Mouse (Mus musculus) central nervous system, embryonic 18 days (tissue): ENCODE data around the gene Wdr62. TPM values are rescaled to one million over a fixed set of nuclear protein-coding genes. Genes with fewer than 3 reads are reported as not detected.

Source experiments
- polyA plus RNA-seq: library from polyadenylated mRNA; depleted of rRNA; stranded (reverse); fragments of >200 nt; gene quantifications from 2 replicates; pipeline ENCODE4 v1.2.3, GENCODE M21; 2012; rRNA removed

Wdr62 gene
- 8.5 and 9.6 TPM in 2 replicates for polyA plus RNA-seq

GRCm38 (mm10) chr7:30279951-30280669, at the start of gene Wdr62, which contains the start of gene Thap8:
TSS of gene Wdr62 (minus strand) at chr7:30280419.
TSS of gene Thap8 (plus strand) at chr7:30280094.

GRCm38 (mm10) chr7:30323795-30324194, 43.6 kb upstream of the Wdr62 start, which contains the start of gene Sdhaf1:
TSS of gene Sdhaf1 (minus strand) at chr7:30323895.

GRCm38 (mm10) chr7:30321539-30322284, 41.5 kb upstream of the Wdr62 start, which contains the start of gene E130208F15Rik:
TSS of gene E130208F15Rik (plus strand) at chr7:30321740.

GRCm38 (mm10) chr7:30314721-30315155, 34.5 kb upstream of the Wdr62 start, which contains the start of gene Syne4:
TSS of gene Syne4 (plus strand) at chr7:30314807.

GRCm38 (mm10) chr7:30308076-30309005, 28.1 kb upstream of the Wdr62 start, which contains the start of gene Alkbh6:
TSS of gene Alkbh6 (plus strand) at chr7:30308717.

GRCm38 (mm10) chr7:30291215-30292131, 11.3 kb upstream of the Wdr62 start, which contains the start of gene Clip3:
TSS of gene Clip3 (plus strand) at chr7:30291728.

GRCm38 (mm10) chr7:30235625-30236024, 44.6 kb downstream of the Wdr62 start, which contains the start of gene Ovol3:
TSS of gene Ovol3 (minus strand) at chr7:30235725.

GRCm38 (mm10) chr7:30231669-30232454, 48.4 kb downstream of the Wdr62 start, which contains the start of the genes Polr2i and Tbcb:
TSS of gene Polr2i (plus strand) at chr7:30231948.
TSS of gene Tbcb (minus strand) at chr7:30232272.

GRCm38 (mm10) chr7:30198481-30198971, 81.7 kb downstream of the Wdr62 start, which contains the start of gene Capns1:
TSS of gene Capns1 (minus strand) at chr7:30198811.

Other genes with a start within 250 kb of the Wdr62 start
- gene Zfp14, start 229.0 kb downstream of the Wdr62 start, polyA plus RNA-seq = 13.6 and 14.4 TPM in 2 replicates
- gene Zfp82, start 207.5 kb downstream of the Wdr62 start, polyA plus RNA-seq = 5.2 and 5.8 TPM in 2 replicates
- gene Gm26920, start 190.0 kb downstream of the Wdr62 start, polyA plus RNA-seq = 0.21 and 0.54 TPM in 2 replicates
- gene Zfp566, start 189.9 kb downstream of the Wdr62 start, polyA plus RNA-seq = 11.0 and 11.6 TPM in 2 replicates
- gene Zfp260, start 185.6 kb downstream of the Wdr62 start, polyA plus RNA-seq = 41.1 and 42.5 TPM in 2 replicates
- gene Zfp382, start 158.5 kb downstream of the Wdr62 start, polyA plus RNA-seq = 11.5 and 11.7 TPM in 2 replicates
- gene Zfp146, start 110.7 kb downstream of the Wdr62 start, polyA plus RNA-seq = 66.7 and 71.2 TPM in 2 replicates
- gene Cox7a1, start 96.3 kb downstream of the Wdr62 start, polyA plus RNA-seq = 2.9 and 6.4 TPM in 2 replicates
- gene Capns1, start 81.6 kb downstream of the Wdr62 start, polyA plus RNA-seq = 238 and 244 TPM in 2 replicates
- gene Polr2i, start 48.5 kb downstream of the Wdr62 start, polyA plus RNA-seq = 286 TPM in 2 replicates
- gene Tbcb, start 48.1 kb downstream of the Wdr62 start, polyA plus RNA-seq = 204 and 220 TPM in 2 replicates
- 0.08 and 0.16 TPM in 2 replicates for gene Ovol3, start 44.7 kb downstream of the Wdr62 start, polyA plus RNA-seq
- gene Thap8, start 325 bp downstream of the Wdr62 start, polyA plus RNA-seq = 0.16 and 0.28 TPM in 2 replicates
- gene Clip3, start 11.3 kb upstream of the Wdr62 start, polyA plus RNA-seq = 222 and 254 TPM in 2 replicates
- gene Alkbh6, start 28.3 kb upstream of the Wdr62 start, polyA plus RNA-seq = 121 TPM in 2 replicates
- 21.0 and 25.5 TPM in 2 replicates for gene Syne4, start 34.4 kb upstream of the Wdr62 start, polyA plus RNA-seq
- 0.36 and 0.45 TPM in 2 replicates for gene E130208F15Rik, start 41.3 kb upstream of the Wdr62 start, polyA plus RNA-seq
- 15.9 and 17.6 TPM in 2 replicates for gene Sdhaf1, start 43.5 kb upstream of the Wdr62 start, polyA plus RNA-seq
- gene Lrfn3, start 82.4 kb upstream of the Wdr62 start, polyA plus RNA-seq = 21.8 and 27.0 TPM in 2 replicates
- gene Tyrobp, start 133.3 kb upstream of the Wdr62 start, polyA plus RNA-seq = 20.3 and 25.9 TPM in 2 replicates
- gene Hcst, start 139.4 kb upstream of the Wdr62 start, polyA plus RNA-seq = 0.96 TPM in 1 of 2 replicates, not detected in the other
- 3.8 and 3.9 TPM in 2 replicates for gene Nfkbid, start 141.3 kb upstream of the Wdr62 start, polyA plus RNA-seq
- 647 and 667 TPM in 2 replicates for gene Aplp1, start 165.1 kb upstream of the Wdr62 start, polyA plus RNA-seq
- gene Kirrel2, start 177.3 kb upstream of the Wdr62 start, polyA plus RNA-seq = 0.17 and 0.40 TPM in 2 replicates
- gene Nphs1, start 177.9 kb upstream of the Wdr62 start, polyA plus RNA-seq = 0.18 and 0.56 TPM in 2 replicates
- gene Prodh2, start 213.2 kb upstream of the Wdr62 start, polyA plus RNA-seq = not detected in 2 replicates